Mouse (Mus musculus) hindbrain, postnatal 0 days (tissue): ENCODE measurements around the gene Dph1. TPM values are rescaled to one million over a fixed set of nuclear protein-coding genes. Genes with fewer than 3 reads are reported as not detected.

Experiments used
- ATAC-seq: fragments of 200-750 bp; cut with Nextera tagmentation; 2 replicates; pipeline ENCODE4 v1.8.0; 2017; ENCODE audit warnings: mild to moderate bottlenecking, moderate TSS enrichment, moderate library complexity
- DNase-seq: peaks from one replicate; pipeline ENCODE4 v3.0.0-alpha.2; 2015; ENCODE audit warnings: low spot score
- H3K27ac ChIP-seq: fragments of 300-500 bp; sonication (generic); 2 replicates; pipeline ENCODE4 v1.5.1; 2014; ENCODE audit warnings: mild to moderate bottlenecking
- H3K27me3 ChIP-seq: fragments of 300-500 bp; sonication (generic); 2 replicates; pipeline ENCODE4 v1.6.1; 2014; ENCODE audit warnings: low read length, mixed read lengths; ENCODE audit not compliant: insufficient read depth
- H3K36me3 ChIP-seq: fragments of 300-500 bp; sonication (generic); 2 replicates; pipeline ENCODE4 v1.6.1; 2014; ENCODE audit warnings: low read length, mixed read lengths; ENCODE audit not compliant: insufficient read depth
- H3K4me1 ChIP-seq: fragments of 300-500 bp; sonication (generic); 2 replicates; pipeline ENCODE4 v1.6.1; 2014; ENCODE audit warnings: antibody characterized with exemption, low read length, mixed read lengths; ENCODE audit not compliant: insufficient read depth
- H3K4me2 ChIP-seq: fragments of 300-500 bp; sonication (generic); 2 replicates; pipeline ENCODE4 v1.6.1; 2014; ENCODE audit warnings: low read depth, mild to moderate bottlenecking, low read length, moderate library complexity, mixed read lengths
- H3K4me3 ChIP-seq: fragments of 300-500 bp; sonication (generic); 2 replicates; pipeline ENCODE4 v1.5.1; 2014; ENCODE audit warnings: low read length
- H3K9ac ChIP-seq: fragments of 300-500 bp; sonication (generic); replicated peaks from 2 replicates; pipeline ENCODE4 v1.6.1; 2014; ENCODE audit warnings: mild to moderate bottlenecking, low read length, moderate library complexity, mixed read lengths
- H3K9me3 ChIP-seq: fragments of 300-500 bp; sonication (generic); 2 replicates; pipeline ENCODE4 v1.6.1; 2016; ENCODE audit warnings: low read length, mixed read lengths
- CTCF ChIP-seq: IDR thresholded peaks from 2 replicates; pipeline ENCODE4 v1.5.1; 2016; ENCODE audit warnings: antibody characterized with exemption, control low read depth, low read depth
- WGBS: fragments of 180-500 bp; shearing (Covaris S2); extraction: QIAGEN DNeasy Blood & Tissue Kit; methylation state at CpG from one replicate; pipeline ENCODE4 v1.1.7; 2014; 5-methylcytosine and 5-hydroxymethylcytosine counted together
- polyA plus RNA-seq: library from polyadenylated mRNA; unstranded; fragments of >200 nt; fragmentation: Nextera tagmentation; extraction: Ambion mirVana; gene quantifications from 2 replicates; pipeline ENCODE4 v1.2.1, GENCODE M21; 2015
- total RNA-seq: library from RNA; depleted of rRNA; stranded (reverse); fragments of >200 nt; gene quantifications from 2 replicates; pipeline ENCODE4 v1.2.3, GENCODE M21; 2014

Dph1 gene
- total and polyA plus RNA-seq, 2 experiments from 2014 or later: 13.6 to 39.2 TPM

- ATAC-seq: peak; percentile 52
- H3K36me3 ChIP-seq: no peaks in the 10 kb centered on the region
- peak overlapping the region; percentile 54; the same call in 1 of the 2 replicates for H3K9ac ChIP-seq
- H3K4me3 ChIP-seq: peak overlapping the region; percentile 55; the same call in 1 of the 2 replicates
- H3K9me3 ChIP-seq: no peaks in the 10 kb centered on the region
- peak; percentile 87 for DNase-seq
- peak; percentile 84 for TF ChIP-seq CTCF
- H3K4me1 ChIP-seq: no peaks in the 10 kb centered on the region; the same call in 1 of the 2 replicates
- H3K27ac ChIP-seq: 0 out of 2 replicates have a peak overlapping the region, but pooled peaks have one; percentile 32
- peaks cover 3% of the 10 kb centered on the region; the same call in 1 of the 2 replicates for H3K27me3 ChIP-seq
- peak overlapping the region; percentile 69 for H3K4me2 ChIP-seq
- WGBS: 24% methylated on average over 13 of the region's 13 CpGs
These were observed 1.5 kb upstream of the Dph1 start for GRCm38 (mm10) chr11:75192336-75193214.

- no peak for TF ChIP-seq CTCF
- no peak for DNase-seq
- H3K9ac ChIP-seq: no peak overlapping the region
- no peak overlapping the region for H3K27ac ChIP-seq
- ATAC-seq: no peak
- no peak overlapping the region for H3K4me2 ChIP-seq
- no peaks in the 10 kb centered on the region for H3K9me3 ChIP-seq
- no peak overlapping the region for H3K4me3 ChIP-seq
- H3K27me3 ChIP-seq: peaks cover 3% of the 10 kb centered on the region; the same call in 1 of the 2 replicates
- 56% methylated on average over 6 of the region's 6 CpGs for WGBS
- no peaks in the 10 kb centered on the region; the same call in 1 of the 2 replicates for H3K4me1 ChIP-seq
- H3K36me3 ChIP-seq: no peaks in the 10 kb centered on the region
These were observed 800 bp upstream of the Dph1 start for GRCm38 (mm10) chr11:75191841-75192240.

- peak; percentile 55 for TF ChIP-seq CTCF
- Histone ChIP-seq H3K4me3 (peak overlapping the region; percentile 85), H3K9ac (peak overlapping the region; percentile 70), H3K9me3 (no peaks in the 10 kb centered on the region), H3K36me3 (no peaks in the 10 kb centered on the region), H3K27ac (no peak overlapping the region), H3K4me1 (no peaks in the 10 kb centered on the region; the same call in 1 of the 2 replicates), H3K4me2 (peak overlapping the region; percentile 95), H3K27me3 (peaks cover 3% of the 10 kb centered on the region; the same call in 1 of the 2 replicates)
- ATAC-seq (peak; percentile 86), DNase-seq (peak; percentile 92)
- 1% methylated on average over 24 of the region's 24 CpGs for WGBS
These were observed 693 bp downstream of the Dph1 start for GRCm38 (mm10) chr11:75190371-75190724.

- no peaks in the 10 kb centered on the region for H3K27me3 ChIP-seq
- H3K9ac ChIP-seq: peak overlapping the region; percentile 70
- H3K4me1 ChIP-seq: peaks cover 2% of the 10 kb centered on the region
- no peaks in the 10 kb centered on the region for H3K36me3 ChIP-seq
- H3K4me2 ChIP-seq: peak overlapping the region; percentile 95
- under 1% methylated on average over 22 of the region's 22 CpGs for WGBS
- no peak for TF ChIP-seq CTCF
- H3K4me3 ChIP-seq: peak overlapping the region; percentile 85
- H3K9me3 ChIP-seq: no peaks in the 10 kb centered on the region
- no peak overlapping the region for H3K27ac ChIP-seq
- ATAC-seq (peak; percentile 25), DNase-seq (no peak)
These were observed 1.2 kb downstream of the Dph1 start for GRCm38 (mm10) chr11:75189713-75190370.

- no peak overlapping the region for H3K9ac ChIP-seq
- H3K4me2 ChIP-seq: no peak overlapping the region
- no peak for ATAC-seq
- no peaks in the 10 kb centered on the region for H3K9me3 ChIP-seq
- no peak for DNase-seq
- no peak overlapping the region for H3K27ac ChIP-seq
- no peak for TF ChIP-seq CTCF
- H3K27me3 ChIP-seq: no peaks in the 10 kb centered on the region
- WGBS: 38% methylated on average over 2 of the region's 2 CpGs
- peaks cover 3% of the 10 kb centered on the region; the same call in 1 of the 2 replicates for H3K4me1 ChIP-seq
- H3K36me3 ChIP-seq: peaks cover 16% of the 10 kb centered on the region
- H3K4me3 ChIP-seq: no peak overlapping the region
These were observed 6.1 kb downstream of the Dph1 start for GRCm38 (mm10) chr11:75184986-75185385.

GRCm38 (mm10) chr11:75184573-75184972 lies 6.5 kb downstream of the Dph1 start:
- Histone ChIP-seq H3K27me3 (no peaks in the 10 kb centered on the region), H3K4me3 (no peak overlapping the region), H3K36me3 (peaks cover 16% of the 10 kb centered on the region), H3K27ac (no peak overlapping the region), H3K9me3 (no peaks in the 10 kb centered on the region), H3K9ac (no peak overlapping the region), H3K4me1 (peaks cover 3% of the 10 kb centered on the region; the same call in 1 of the 2 replicates), H3K4me2 (no peak overlapping the region)
- no peak for TF ChIP-seq CTCF
- 76% methylated on average over 5 of the region's 5 CpGs for WGBS
- DNase-seq: no peak
- no peak for ATAC-seq
